Mouse (Mus musculus): Measurements from ENCODE around the gene Gm28041.
"Not testable (repeated sequence)": the region's sequence is repeated elsewhere in the genome, so short reads cannot be mapped to it uniquely, and the experiment has no call there.

DNA sequence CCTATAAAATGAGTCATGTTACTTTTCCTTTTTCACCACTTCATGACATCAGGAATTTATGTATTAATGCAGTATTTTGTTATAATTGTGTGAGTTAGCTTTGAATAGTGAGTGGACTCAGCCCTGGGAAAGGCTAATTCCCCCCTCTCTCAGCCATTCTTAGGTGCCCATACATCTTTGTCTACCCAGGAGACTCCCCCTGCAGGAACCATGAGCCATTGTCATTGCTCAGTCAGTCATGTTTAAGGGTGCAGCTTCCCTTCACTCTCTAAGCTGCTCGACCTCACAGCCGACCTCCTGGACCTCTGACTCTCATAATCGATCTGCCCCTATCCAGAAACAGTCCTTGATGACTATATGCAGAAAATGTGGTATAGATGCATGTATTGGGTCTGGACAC lies 722 bp upstream of the Gm28041 start:
- TF ChIP-seq CTCF (IDR thresholded peaks at IDR 0.05; ENCODE audit: low read depth, low read length); POLR2A (IDR thresholded peaks at IDR 0.05; ENCODE audit: insufficient read depth, low read length): not testable (repeated sequence)
